Mouse (Mus musculus) retina, postnatal 1 day (tissue): ENCODE data around the gene Dlx1.
A peak's percentile ranks its signal among the peaks of the same experiment; 100 is the strongest.

Source experiments
- DNase-seq: peaks from one replicate; pipeline ENCODE4 v3.0.0-alpha.2; 2012

Gene Dlx1

DNA sequence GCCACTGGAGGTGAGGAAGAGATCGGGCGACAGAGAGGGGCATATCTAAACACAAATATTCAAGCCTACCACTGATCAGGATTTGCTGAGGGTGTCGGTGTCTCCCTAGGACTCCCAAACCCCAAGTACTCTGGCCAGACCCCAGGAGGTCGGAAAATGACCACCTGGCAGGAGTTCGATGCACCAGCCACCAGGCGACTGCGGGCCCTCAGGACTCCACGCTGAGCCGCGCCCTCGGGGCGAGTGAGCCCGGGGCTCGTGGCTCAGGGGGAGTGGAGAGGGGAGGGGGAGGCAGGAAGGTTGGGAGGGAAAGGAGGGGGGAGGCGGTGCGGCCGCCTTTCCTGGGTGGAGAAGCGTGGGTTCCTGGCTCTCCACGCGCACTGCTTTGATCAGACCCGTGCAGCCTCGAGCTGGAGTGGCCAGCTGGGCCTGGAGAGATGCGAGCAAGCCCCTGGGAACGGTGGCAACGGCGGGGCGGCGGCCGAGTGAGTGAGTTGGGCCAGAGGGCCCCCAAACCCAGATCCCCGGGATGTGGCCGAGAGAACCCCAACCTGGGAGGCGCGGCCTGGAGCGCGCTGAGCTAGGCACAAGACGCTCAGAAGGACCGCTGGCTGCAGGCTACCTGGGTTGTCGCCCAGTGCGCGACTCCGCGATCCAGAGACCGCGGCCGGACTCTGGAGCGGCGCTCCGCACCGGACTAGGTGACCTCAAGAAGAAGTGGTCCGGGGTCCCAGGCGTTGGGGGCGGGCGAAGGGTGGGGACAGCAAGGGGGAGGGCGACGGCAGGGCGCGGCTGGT lies 999 bp downstream of the Dlx1 start:
- DNase-seq: peak; percentile 65

DNA sequence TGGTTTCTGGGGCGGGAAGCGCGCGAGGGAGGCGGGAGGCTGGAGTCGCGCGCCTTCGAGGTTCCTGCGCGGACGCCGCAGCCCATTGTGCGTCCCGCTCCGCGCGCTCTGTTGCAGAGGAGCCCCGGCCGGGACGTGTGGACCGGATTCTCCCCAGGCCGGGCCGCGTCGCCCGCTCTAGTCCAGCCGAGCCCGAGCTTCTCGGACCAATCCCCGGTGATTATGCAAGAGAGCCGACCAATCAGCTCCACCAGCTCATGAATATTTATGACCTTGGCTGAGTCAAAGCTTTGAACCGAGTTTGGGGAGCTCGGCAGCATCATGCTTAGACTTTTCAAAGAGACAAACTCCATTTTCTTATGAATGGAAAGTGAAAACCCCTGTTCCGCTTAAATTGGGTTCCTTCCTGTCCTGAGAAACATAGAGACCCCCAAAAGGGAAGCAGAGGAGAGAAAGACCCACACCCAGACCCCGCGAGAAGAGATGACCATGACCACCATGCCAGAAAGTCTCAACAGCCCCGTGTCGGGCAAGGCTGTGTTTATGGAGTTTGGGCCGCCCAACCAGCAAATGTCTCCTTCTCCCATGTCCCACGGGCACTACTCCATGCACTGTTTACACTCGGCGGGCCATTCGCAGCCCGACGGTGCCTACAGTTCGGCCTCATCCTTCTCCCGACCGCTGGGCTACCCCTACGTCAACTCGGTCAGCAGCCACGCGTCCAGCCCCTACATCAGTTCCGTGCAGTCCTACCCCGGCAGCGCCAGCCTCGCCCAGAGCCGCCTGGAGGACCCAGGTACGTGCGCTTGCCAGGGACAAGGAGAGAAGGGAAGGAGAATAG lies 1.8 kb downstream of the Dlx1 start:
- peak; percentile 93 for DNase-seq

DNA sequence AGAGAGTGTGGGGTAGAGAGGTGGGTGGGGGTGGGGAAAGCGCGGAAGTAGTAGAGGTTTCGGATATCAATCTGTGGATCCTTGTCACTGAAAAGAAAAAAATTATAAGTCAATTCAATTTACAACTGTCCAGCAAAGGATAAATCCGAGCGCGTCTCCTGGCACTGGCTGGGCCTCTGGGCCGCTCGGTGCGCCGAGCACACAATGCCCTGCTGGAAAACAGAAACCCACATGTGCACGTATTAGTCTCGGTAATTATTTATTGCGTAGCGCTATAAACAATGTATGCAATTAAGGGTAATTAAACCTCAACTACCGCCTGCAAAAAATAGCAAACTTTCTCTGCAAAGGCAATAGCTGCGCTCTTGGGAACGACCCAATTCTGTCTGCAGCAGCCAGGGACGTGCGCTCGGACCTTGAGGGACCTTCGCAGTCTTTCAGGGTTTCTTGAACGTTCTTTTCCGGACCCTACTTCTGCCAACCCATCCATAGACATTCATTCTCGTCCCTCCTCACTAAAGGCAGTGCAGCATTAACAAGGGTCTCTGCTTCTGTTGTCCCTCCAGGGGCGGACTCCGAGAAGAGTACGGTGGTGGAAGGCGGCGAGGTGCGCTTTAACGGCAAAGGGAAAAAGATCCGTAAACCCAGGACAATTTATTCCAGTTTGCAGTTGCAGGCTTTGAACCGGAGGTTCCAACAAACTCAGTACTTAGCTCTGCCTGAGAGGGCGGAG lies 2.6 kb downstream of the Dlx1 start:
- DNase-seq: peak; percentile 46

DNA sequence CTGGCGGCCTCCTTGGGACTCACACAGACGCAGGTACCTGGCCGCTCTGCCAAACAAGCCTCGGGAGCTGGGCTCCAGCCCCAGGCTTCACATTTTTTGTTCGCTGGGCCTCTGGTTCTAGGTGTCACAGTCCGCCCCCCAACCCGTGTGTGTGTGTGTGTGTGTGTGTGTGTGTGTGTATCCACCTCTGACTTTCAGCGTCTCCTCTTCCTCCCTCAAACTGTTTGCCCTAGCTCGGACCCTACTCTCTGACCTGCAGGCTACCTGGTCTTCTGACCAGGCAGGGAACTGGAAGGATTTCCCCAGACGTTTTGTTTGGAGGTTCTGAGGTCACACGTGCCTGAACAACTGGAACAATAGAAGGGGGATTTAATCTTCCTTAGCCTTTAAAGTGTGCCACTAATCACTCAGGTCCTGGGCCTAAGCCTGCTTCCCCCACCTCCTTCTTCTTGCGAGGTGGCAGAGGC lies 3.2 kb downstream of the Dlx1 start:
- no peak for DNase-seq

DNA sequence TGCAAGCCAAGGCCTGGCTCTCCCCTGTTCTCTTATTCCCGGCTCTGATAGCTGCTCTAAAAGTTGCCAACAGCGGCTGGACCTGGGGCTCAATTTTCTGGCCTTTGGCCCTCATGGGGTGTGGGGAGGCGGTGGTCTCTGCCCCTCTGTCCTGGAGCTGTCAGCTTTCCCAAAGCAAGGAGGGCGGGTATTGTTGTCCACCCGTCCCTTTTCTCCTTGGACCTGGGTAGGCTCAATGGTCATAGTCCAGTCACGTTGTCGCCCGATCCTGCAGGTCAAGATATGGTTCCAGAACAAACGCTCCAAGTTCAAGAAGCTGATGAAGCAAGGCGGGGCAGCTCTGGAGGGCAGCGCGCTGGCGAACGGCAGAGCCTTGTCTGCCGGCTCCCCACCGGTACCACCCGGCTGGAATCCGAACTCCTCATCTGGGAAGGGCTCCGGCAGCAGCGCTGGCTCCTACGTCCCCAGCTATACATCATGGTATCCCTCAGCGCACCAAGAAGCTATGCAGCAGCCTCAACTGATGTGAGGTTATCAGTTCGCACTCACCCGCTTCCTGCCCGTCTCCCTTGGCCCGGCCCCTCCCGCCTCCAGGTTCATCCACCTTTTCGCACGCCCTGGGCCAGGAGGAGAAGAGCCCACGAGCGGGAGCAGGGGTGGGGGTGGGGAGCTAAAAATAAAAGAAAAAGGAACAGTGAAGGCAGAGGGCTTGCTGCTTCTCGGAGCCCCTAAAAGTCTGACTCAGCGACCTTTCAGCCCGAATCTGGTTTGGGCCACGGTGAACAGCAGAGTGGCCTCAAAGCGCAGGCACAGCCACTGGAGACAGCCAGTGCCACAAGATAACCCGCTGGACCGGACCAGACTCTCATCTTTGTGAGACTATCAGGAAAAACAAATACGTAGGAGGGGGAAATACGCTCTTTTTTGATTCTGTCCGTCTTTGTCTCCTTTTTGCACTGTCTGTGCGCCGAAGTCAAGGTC lies 4.4 kb downstream of the Dlx1 start:
- DNase-seq: no peak

DNA sequence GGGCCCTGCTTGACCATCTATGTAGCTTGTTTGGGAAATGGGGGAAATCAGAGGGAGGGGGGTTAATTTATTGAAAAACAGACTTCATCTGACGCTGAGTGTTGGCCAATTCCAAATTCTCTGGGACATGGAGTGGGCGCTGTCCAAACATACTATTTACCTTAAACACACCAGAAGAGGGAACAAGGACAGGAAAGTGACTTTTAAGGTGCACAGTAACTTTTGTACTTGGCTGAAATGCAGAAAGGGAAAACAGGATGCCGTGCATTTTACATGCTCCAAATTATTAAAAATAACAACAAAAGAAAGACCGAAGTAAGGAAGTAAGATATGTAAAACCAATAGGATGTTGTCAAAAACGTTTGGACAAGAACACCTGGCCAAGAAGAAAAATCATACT lies 5.2 kb downstream of the Dlx1 start:
- no peak for DNase-seq

DNA sequence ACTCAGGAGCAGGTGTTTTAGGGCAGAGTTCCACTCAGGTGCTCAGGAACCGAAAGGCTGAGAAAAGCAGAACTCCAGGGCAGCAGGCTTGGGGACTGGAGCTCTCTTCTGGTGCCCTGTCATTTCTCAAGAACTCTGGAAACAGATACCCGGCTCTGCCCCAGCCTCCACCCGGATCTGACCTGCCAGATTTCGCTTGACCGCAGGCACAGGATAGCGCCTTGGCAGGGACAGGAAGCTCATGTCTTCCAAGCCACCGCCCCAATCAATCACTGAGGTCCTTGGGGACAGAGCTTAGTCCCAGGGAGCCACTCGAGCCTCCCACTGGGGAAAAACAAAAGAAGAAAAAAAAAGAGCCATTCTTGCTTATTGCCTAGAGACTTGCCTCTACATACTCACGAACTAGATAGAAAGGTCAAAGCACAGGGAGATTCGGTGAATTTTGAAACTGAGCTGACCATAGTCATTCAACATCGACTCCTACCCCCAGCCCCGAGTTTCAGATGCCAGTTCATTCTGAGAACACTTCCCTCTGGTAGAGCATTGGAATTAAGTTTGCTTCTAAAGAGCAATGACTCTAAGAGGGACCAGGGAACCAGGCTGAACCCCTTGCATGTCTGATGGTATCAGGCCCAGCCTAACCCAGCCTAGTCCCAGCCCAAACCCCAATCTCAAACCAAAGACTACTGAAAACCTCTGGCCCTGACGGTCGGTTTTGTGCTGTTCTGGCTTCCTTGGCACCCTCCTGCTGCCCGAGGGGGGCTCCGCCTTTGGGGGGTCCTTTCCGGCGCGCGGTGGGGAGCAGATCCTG lies 6.5 kb downstream of the Dlx1 start:
- no peak for DNase-seq

DNA sequence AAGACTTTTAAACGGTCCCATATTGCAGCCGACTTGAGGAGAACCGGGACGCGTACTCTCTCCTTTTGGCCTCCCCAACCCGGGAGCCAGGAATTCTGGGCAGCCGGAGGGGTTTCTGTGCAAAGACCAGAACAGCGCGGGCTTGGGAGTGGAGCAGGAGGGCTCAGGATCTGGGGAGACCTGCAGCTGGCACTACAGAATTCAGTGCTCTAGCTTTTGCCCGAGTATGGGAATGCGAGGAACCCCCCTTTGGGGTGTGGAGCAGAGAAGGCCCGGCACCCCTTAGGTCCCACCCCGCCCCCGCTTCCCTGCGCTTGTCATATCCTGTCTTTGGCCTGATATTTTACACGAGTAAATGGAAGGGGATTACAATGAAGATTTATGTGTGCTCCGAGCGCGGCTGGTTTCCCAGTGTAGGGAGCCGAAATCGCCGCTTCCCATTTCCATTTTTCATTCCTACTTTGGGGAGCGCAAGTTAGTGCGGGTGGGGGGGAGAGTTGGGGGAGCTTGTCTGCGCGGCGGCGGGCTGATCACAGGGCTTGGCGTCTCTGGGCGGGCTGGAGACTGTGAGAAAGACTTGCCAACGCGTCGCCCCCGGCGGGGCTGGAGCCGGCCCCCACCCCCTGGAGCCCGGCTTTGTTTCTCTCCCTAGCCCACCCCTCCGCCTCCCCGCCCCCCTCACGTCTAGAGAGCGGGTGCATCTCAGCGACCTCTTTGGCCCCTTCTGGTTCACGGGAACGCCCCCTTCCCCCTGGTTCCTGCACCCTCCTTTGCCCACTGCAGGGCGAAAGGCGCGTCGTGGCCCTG lies 12.9 kb downstream of the Dlx1 start:
- no peak for DNase-seq

DNA sequence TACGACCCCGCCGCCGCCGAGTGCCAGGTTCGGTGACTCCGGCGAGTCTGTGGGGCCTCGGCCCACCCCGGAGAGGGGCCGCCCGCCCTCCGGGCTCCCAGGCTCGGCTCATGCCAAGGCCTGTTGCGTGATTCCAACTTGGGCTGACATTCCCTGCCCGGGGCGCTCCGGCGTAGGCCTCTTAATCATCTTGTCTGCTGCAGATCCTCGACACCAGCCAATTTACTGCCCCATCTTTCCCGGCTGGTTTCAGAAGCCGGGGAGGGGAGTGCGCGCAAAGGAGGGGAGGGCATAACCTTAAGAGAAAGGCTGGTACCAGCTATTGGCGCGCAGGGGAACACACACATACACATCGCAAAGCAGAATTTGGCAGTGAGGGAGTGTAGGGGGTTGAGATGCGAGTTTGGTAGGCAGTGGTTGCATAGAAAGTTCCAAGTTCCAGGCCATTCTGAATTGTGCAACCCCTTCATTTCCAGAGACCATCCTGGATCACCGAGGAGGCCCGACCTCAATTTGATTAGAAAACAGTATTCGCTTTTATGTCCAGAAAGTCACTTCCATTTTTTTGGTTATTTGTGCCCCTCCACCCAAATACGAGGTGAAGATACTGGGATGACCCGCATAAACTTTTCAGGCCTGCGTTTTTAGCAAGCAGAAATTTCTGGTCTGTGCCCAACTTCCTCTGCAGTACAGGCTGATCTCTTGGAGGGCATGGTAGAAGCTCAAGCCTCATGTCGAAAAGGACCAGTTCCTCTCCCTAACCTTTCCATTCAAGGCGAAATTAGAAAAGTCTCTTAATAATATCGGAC lies 13.7 kb downstream of the Dlx1 start:
- peak; percentile 62 for DNase-seq

DNA sequence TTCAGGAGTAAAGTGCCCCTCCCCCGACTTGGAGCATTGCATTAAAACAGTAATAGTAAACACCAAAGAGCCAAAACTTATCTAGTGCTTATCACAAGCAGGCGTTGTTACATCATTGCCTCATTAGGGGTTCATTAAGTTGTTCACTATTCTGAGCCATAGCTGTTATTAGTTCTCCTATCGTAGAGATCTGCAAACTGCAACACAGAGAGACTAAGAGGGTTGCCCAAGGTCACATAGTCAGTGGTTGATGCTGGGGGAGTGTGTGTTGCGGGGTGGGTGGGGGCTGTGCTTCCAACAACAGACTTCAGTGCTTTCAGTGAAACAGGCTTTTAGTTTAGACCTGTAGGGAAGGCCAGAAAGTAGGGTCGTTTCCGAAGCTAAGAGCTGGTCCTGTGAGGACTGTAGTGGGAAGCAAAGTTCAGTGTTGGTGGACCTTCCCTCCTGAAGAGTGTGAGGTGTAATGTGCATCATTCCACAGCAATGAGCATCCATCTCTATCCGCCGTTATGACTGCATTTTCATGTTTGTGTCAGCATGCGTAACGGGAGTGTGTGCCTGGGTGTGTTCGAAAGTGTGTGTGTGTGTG lies 14.4 kb downstream of the Dlx1 start:
- no peak for DNase-seq

DNA sequence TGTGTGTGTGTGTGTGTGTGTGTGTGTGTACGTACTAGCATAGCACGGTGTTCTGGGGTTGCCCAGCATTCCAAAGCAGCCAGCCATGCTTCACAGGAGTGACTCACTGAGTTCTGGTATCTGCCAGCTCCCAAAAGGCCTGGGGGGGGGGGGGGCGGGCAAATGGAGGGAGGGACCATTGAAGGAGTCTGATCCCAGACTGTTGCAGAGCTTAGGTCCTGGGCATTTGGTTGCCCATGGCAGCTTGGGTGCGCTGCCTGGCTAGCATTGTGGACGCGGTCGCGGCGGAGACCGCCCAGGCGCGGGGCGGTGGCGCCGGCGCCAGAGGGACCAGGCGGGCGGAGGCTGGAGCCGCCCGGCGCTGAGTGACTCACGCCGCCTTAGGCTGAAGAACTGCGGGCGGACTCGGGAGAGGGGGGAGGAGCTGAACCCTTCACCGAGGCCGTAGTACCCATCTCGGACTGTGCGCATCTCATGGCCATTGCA lies 14.9 kb downstream of the Dlx1 start:
- peak; percentile 69 for DNase-seq

DNA sequence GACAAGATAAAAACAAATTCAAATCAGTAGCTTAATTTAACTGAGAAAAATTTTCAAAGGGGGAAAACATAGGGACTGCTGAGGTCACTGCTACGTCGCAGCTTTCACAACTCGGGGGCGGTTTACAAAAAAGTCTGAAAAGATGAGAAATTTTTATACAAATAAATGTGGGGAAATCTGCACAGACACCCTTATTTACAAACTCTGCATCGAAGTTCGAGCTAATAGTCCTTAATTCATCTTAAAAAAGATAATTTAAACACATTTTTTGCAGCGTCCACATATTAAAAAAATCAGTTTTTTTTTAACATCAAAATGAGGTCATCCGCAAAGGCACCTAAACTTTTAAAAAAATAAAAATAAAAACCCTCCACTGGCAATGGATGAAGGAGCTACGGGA lies 15.6 kb downstream of the Dlx1 start:
- DNase-seq: no peak

DNA sequence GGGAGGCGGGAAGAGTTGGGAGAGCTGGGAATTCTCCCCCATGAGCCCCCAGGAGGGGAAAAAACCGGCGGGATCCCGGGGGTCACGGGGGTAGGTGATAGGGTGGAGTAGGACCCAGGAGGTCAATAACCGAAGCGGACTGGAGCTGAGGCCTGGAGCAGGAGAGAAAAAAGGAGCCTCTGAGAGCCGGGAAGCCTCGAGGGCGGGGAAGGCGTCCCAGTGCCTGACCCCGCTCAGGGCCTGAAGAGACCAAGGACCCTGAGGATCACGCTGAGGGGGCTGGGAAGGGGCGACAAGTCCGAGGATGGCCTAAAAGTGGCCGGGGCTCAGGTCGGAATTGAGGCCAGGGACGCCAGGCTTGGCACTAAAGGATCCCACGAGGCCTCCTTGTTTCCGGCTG lies 16.0 kb downstream of the Dlx1 start:
- no peak for DNase-seq

DNA sequence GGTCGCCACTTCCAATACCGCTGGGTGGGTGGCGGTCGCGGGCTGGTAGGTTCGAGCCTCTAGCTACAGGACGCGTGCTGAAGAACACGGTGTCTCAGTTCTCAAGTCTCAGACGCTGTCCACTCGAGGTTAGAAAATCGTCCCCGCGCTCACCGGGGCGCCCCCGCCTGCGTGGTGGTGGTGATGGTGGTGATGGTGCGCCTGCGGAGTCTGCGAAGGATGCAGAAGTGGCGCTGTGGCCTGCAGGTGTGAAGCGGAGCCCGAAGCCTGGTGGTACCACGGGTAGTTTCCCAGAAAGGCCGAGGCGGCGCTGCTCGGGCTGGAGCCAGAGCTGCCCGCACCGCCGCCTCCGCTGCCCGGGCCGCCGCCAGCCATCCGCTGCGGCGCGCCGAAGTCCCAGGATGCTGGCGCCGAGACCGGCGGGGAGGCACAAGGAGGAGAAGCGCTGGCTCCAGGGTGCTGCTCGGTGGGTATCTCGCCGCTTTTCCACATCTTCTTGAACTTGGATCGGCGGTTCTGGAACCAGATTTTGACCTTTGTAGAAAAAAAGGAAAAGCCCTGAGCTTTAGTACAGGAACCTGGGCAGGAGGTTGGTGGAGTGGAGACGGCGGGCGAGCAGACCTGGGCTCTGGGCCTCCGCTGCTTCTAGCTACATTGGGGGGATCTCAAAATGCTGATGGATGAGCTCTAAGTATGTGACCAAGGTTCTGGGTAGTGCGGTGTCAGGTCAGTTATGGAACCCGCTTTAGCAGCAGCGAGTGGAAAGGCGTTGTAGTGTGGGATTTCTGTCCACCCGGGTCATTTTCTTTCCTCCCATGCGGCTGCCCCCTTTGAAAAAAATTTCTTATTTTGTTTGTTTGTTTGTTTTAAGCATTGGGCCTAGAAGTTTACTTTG lies 16.7 kb downstream of the Dlx1 start:
- DNase-seq: peak; percentile 60

DNA sequence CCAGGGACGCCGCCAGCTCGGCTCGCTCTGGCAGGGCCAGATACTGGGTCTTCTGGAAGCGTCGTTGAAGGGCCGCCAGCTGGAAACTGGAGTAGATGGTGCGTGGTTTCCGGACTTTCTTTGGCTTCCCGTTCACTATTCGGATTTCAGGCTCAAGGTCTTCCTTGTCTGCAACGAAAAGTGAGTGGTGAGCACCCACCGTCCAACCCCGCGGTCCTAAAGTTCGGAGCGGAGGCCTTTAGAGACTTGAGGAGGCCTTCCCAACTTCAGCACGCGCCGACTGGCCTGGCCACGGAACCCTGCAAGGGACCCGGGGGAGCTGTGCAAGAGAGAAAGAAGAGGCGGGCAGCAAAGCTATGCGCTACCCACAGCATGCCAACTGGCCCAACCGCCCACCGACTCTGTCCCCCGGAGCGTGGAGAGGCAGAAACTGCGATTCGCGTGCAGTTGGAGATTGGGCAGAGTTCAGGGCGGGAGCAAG lies 17.5 kb downstream of the Dlx1 start:
- DNase-seq: peak; percentile 50

DNA sequence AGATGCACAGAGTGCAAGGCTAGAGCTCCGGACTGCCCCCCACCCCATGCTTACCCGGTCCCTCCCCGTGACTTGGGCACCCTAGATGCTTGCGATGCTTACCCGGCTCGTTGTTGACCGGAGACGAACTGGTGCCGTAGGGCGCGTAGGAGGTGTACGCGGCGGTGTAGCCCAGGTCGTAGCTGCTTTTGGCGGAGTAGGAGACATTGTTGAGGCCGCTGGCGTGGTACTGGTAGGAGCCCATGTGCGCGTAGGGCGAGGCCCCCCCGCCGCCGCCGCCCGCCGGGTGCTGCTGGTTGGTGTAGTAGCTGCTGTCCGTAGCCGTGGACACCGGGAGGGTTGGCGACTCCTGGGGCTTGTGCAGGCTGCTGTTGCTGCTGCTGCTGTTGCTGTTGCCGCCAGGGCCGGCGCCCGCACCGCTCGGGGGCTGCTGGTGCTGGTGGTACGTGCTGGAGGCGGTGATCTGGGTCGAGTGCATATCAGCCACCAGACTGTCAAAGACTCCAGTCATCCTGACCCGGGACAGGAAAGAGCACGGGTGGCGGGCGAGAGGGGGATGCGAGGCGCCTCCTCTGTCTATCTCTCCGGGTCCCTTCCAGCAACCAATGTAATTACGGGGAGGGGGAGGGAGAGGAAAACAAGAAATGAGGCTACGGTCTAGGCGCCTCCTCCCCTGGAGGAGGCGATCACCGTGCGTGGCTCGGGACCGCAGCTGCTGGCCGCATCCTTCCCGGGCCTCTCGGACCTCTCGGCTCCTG lies 18.1 kb downstream of the Dlx1 start:
- no peak for DNase-seq

DNA sequence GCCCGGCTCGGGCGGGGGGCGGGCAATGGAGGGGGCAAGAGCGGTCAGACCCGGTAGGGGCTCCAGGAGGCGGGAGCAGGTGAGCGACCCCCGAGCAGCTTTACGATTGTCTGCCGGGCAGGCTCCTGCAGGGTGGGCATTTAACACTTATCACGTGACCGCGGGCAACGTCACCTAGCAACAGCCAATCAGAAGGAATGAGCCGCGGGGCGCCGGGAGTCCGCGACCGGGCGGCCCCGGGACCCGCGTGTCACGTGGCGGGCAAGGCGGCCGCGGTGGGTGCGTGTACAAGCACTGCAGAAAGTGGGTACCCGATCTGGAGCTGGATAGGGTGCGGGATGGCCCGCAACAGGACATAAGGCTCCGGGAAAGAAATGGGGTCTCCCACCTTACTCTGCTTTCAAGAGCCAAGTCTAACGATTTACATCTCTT lies 18.7 kb downstream of the Dlx1 start, which contains the start of gene Dlx2:
Gene Dlx2 (minus strand): TSS at position 115 of the 432 bp plus-strand sequence.
- peak; percentile 93 for DNase-seq
